In the genomic region with DNA sequence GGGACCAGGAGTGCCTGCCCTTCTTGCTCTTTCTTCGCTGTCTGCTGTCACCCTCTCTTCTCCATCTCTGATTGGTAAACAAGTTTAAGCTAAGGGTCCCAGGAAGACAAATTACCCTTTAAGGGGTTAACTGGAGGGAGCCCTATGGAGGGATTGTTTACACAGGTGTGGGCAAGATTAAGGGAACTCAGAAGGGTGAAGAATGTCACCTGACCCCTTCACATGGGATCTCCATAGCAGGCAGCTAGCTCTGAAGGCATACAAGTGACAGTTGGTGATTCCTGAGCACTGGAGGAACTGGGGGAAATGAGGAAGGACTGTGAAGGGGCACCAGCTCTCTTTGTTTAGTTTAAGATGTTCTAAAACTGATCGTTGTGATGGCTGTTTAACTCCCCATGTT, we compare ENCODE assay signal across 13 mouse cellular contexts.
"Had no signal": no experiment of that assay in that cellular context is flagged by ENCODE, and none has a peak within 500 bp of the region (broad histone marks: within the 10 kb centered on the region; RNA-seq: fewer than 3 reads in every experiment).

No protein-coding gene starts in this region.

- H3K9me3 ChIP-seq: limb, embryonic 10.5 days; liver, embryonic 15.5 days; midbrain, embryonic 10.5 days; neural tube, embryonic 15.5 days had no signal

- H3K4me3 ChIP-seq: limb, embryonic 10.5 days; liver, embryonic 15.5 days; midbrain, embryonic 10.5 days; myocyte; neural tube, embryonic 15.5 days had no signal

- H3K9ac ChIP-seq: liver, embryonic 15.5 days; neural tube, embryonic 15.5 days had no signal

- DNase-seq: kidney, adult 8-10 months; kidney, postnatal 14 days; lung, postnatal 14 days; midbrain, embryonic 14.5 days; right cerebral cortex, adult 18-20 months; right cerebral cortex, postnatal 25 days; thymus, postnatal 14 days had no signal

- H3K4me2 ChIP-seq: liver, embryonic 11.5 days; liver, embryonic 15.5 days; neural tube, embryonic 15.5 days had no signal

- H3K36me3 ChIP-seq: limb, embryonic 10.5 days; liver, embryonic 15.5 days; midbrain, embryonic 10.5 days; neural tube, embryonic 15.5 days had no signal

- H3K27ac ChIP-seq: liver, embryonic 15.5 days; neural tube, embryonic 15.5 days had no signal

- H3K27me3 ChIP-seq: neural tube, embryonic 15.5 days had no signal
